Mouse (Mus musculus) midbrain, embryonic 14.5 days (tissue): ENCODE data around the gene Nrip3. TPM values are rescaled to one million over a fixed set of nuclear protein-coding genes. Genes with fewer than 3 reads are reported as not detected.

Source experiments
- ATAC-seq: fragments of 200-750 bp; cut with Nextera tagmentation; 2 replicates; pipeline ENCODE4 v1.8.0; 2017; ENCODE audit warnings: moderate number of reproducible peaks, moderate library complexity; ENCODE audit not compliant: low FRiP score, low TSS enrichment
- DNase-seq: peaks from one replicate; pipeline ENCODE4 v3.0.0-alpha.2; 2015
- H3K27ac ChIP-seq: fragments of 300-500 bp; sonication (generic); replicated peaks from 2 replicates; pipeline ENCODE4 v1.5.1; 2014; ENCODE audit warnings: mild to moderate bottlenecking, low read depth, low read length, moderate library complexity
- H3K27me3 ChIP-seq: fragments of 300-500 bp; sonication (generic); 2 replicates; pipeline ENCODE4 v1.6.1; 2014; ENCODE audit warnings: low read length, control low read depth, mixed read lengths; ENCODE audit not compliant: control insufficient read depth, insufficient read depth
- H3K36me3 ChIP-seq: fragments of 300-500 bp; sonication (generic); 2 replicates; pipeline ENCODE4 v1.6.1; 2014; ENCODE audit warnings: low read length, control low read depth; ENCODE audit not compliant: control insufficient read depth, insufficient read depth
- H3K4me1 ChIP-seq: fragments of 300-500 bp; sonication (generic); 2 replicates; pipeline ENCODE4 v1.6.1; 2014; ENCODE audit warnings: mild to moderate bottlenecking, antibody characterized with exemption, low read length, control low read depth; ENCODE audit not compliant: control insufficient read depth, insufficient read depth
- H3K4me2 ChIP-seq: fragments of 300-500 bp; sonication (generic); 2 replicates; pipeline ENCODE4 v1.6.1; 2014; ENCODE audit warnings: mild to moderate bottlenecking, low read length, moderate library complexity
- H3K4me3 ChIP-seq: fragments of 300-500 bp; sonication (generic); replicated peaks from 2 replicates; pipeline ENCODE4 v1.5.1; 2014; ENCODE audit warnings: low read depth, low read length
- H3K9ac ChIP-seq: fragments of 300-500 bp; sonication (generic); replicated peaks from 2 replicates; pipeline ENCODE4 v1.6.1; 2014; ENCODE audit warnings: mild to moderate bottlenecking, low read length, moderate library complexity
- H3K9me3 ChIP-seq: fragments of 300-500 bp; sonication (generic); 2 replicates; pipeline ENCODE4 v1.6.1; 2016; ENCODE audit warnings: low read length, control low read depth, mixed read lengths; ENCODE audit not compliant: control insufficient read depth
- WGBS: fragments of 180-500 bp; shearing (Covaris S2); extraction: QIAGEN DNeasy Blood & Tissue Kit; methylation state at CpG from one replicate; pipeline ENCODE4 v1.1.7; 2014; 5-methylcytosine and 5-hydroxymethylcytosine counted together
- polyA plus RNA-seq: library from polyadenylated mRNA; unstranded; fragments of >200 nt; fragmentation: Nextera tagmentation; extraction: Ambion mirVana; gene quantifications from 2 replicates; pipeline ENCODE4 v1.2.1, GENCODE M21; 2014

Nrip3 gene
- polyA plus RNA-seq, 1 experiment from 2014 or later = 5.3 TPM

DNA sequence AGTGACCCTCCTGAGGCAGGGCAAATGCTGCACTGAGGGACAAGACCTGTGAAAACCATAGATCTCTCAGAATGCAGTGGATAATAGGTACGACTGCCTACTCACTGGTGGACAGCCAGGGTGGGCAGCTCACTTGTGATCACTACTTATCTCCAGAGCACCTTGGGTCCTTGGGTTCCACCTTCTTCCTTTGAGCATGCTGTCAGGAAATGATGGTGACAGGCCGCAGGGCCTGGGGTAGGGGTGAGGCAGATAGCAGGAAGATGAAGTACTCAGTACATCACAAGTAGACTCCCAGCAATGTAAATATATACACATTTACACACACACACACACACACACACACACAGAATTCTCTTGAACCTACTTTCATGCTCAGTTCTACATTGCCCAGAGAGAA lies 6.0 kb upstream of the Nrip3 start:
- 89% methylated on average over 2 of the region's 2 CpGs for WGBS
- DNase-seq = no peak
- Histone ChIP-seq H3K4me2 (no peak overlapping the region), H3K27me3 (peaks cover 5% of the 10 kb centered on the region; the same call in 1 of the 2 replicates), H3K27ac (no peak overlapping the region), H3K9ac (no peak overlapping the region), H3K4me1 (no peaks in the 10 kb centered on the region), H3K36me3 (no peaks in the 10 kb centered on the region), H3K9me3 (no peaks in the 10 kb centered on the region), H3K4me3 (no peak overlapping the region)
- no peak for ATAC-seq

DNA sequence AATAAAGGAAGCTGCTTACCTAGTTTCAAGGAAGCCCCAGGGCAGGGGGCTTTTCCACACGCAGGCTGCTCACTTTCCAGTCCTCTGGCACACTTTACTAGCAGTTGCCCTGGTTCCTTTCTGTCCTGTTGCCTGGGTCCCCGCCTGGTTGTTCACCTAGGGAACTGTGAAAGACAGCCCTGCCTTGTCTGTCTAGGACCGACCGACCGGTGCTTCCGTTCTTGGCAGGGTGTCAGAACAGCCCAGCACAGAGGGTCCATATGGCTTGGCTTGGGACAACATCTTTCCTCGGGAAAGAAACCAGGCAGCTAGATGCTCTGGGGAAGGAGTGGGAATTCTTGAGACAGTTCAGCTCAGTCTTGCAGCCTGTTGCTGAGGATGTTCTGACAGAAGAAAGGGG lies 1.5 kb upstream of the Nrip3 start:
- WGBS = 66% methylated on average over 7 of the region's 7 CpGs
- peak; percentile 28 for DNase-seq
- Histone ChIP-seq H3K4me1 (0 out of 2 replicates have a peak, but pooled peaks cover 3% of the 10 kb centered on the region), H3K4me3 (no peak overlapping the region), H3K9me3 (no peaks in the 10 kb centered on the region), H3K4me2 (no peak overlapping the region), H3K9ac (no peak overlapping the region), H3K27ac (no peak overlapping the region), H3K27me3 (peaks cover 27% of the 10 kb centered on the region; the same call in 1 of the 2 replicates), H3K36me3 (no peaks in the 10 kb centered on the region)
- ATAC-seq = no peak

DNA sequence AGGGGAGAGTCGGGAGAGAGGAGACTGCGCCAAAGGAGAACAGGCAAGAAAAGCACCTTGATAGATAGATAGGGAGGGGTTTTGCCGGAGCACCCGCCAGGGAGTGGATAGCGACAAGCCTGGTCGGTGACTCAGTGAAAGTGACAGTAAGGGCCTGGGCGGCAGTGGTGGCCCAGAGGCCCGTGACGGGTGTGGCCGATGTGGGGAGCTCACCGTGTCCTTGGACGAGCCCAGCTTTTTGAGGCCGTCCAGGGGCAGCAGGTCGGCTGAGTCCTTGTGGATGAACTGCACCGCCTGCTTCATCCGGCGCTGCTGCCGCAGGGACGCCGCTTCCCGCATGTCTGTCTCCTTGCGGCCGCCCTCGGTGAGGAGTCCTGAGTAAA lies 747 bp downstream of the Nrip3 start:
- Histone ChIP-seq H3K36me3 (no peaks in the 10 kb centered on the region), H3K27me3 (peaks cover 27% of the 10 kb centered on the region; the same call in 1 of the 2 replicates), H3K9ac (peak overlapping the region; percentile 57), H3K4me2 (peak overlapping the region; percentile 94), H3K4me3 (peak overlapping the region; percentile 56), H3K9me3 (no peaks in the 10 kb centered on the region), H3K4me1 (0 out of 2 replicates have a peak, but pooled peaks cover 3% of the 10 kb centered on the region), H3K27ac (no peak overlapping the region)
- 2% methylated on average over 24 of the region's 24 CpGs for WGBS
- ATAC-seq (peak; percentile 51), DNase-seq (no peak)

DNA sequence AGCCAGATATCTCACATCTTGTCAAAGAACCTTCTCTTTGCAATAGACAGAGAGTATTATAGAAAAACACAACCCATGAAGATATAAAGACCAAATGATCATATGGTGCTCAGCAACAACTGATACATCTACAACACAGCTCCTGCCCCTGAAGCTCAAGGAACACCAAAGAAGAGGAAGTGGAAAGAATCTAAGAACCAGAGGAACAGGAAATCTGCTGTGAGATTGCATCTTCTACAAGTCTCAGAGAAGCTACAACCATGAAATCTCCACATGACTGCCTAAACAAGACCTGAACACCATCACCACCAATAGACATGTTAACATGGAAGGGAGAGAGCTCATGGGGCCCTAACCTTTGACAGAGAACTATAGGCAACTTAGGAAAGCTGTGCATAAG lies 9.6 kb downstream of the Nrip3 start:
- Histone ChIP-seq H3K36me3 (no peaks in the 10 kb centered on the region), H3K9me3 (no peaks in the 10 kb centered on the region), H3K27me3 (no peaks in the 10 kb centered on the region), H3K27ac (no peak overlapping the region), H3K4me2 (no peak overlapping the region), H3K9ac (no peak overlapping the region), H3K4me1 (no peaks in the 10 kb centered on the region), H3K4me3 (no peak overlapping the region)
- ATAC-seq = no peak
- DNase-seq = no peak

DNA sequence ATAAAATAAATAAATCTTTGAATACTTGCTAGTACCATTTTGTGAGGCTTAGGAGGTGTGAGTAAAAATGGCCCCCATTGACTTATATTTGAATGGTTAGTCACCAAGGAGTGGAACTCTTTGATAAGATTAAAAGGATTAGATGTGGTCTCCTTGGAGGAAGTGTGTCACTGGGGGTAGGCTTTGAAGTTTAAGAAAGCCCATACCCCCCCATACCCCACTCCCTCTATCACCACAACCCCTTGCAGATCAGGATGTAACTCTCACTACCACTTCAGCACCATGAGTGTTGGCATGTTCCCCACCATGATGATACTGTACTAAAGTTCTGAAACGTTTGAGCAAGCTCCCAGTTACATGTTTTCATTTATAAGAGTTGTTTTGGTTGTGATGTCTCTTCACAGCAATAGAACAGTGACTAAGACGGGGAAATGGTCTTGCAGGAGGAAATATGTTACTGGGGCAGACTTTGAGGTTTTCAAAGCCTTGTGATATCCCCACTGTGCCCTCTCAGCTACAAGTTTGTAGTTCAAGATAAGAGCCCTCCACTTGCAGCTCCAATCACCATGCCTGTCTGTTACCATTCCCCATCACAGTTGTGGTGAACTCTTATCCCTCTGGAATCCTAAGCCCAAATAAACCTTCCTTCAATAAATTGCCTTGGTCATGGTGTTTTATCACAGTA lies 13.0 kb downstream of the Nrip3 start:
- DNase-seq = no peak
- Histone ChIP-seq H3K9ac (no peak overlapping the region), H3K36me3 (no peaks in the 10 kb centered on the region), H3K27ac (no peak overlapping the region), H3K9me3 (no peaks in the 10 kb centered on the region), H3K4me1 (no peaks in the 10 kb centered on the region), H3K4me2 (no peak overlapping the region), H3K4me3 (no peak overlapping the region), H3K27me3 (no peaks in the 10 kb centered on the region)
- WGBS = 76% methylated on average over 2 of the region's 2 CpGs
- no peak for ATAC-seq

DNA sequence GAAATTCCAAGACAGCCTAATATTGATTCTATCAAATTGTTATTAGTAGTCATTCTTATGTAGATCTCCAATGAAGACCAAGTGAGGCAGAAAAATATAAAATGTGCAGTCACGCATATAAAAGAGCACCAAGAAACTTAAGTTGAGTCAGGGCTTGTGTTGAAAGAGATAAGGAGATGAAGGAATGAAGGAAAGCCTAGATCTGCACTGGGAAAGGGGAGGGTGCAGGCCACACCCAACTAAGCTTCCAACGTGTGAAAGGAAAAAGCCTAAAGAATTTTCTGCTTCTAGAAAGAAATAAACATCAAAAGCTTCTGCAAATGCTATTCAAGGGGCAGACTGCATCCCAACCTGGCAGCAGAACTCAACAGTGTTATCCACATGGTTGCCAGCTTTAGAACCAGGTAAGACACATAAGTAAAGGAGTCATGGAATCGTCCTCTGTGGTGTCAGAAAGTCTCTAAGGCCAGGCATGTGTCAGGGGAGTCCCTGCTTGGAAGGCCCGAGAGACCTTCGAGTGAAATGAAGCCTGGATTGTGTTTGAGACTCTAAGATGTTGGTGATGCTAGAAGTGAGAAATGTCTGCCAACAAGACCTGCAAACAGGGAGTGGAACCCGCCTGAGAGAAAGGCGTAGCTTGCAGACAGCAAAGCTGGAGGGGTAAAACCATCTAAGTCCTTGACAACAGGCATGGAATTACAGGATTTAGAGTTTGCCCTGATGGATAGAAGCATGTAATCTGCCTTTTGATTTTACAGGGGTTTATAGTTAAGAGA lies 14.1 kb downstream of the Nrip3 start:
- no peak for ATAC-seq
- 83% methylated on average over 7 of the region's 7 CpGs for WGBS
- H3K9ac ChIP-seq = no peak overlapping the region
- H3K27ac ChIP-seq = no peak overlapping the region
- no peaks in the 10 kb centered on the region for H3K27me3 ChIP-seq
- H3K9me3 ChIP-seq = no peaks in the 10 kb centered on the region
- no peaks in the 10 kb centered on the region for H3K4me1 ChIP-seq
- H3K36me3 ChIP-seq = no peaks in the 10 kb centered on the region
- DNase-seq = no peak
- H3K4me2 ChIP-seq = no peak overlapping the region
- H3K4me3 ChIP-seq = no peak overlapping the region

DNA sequence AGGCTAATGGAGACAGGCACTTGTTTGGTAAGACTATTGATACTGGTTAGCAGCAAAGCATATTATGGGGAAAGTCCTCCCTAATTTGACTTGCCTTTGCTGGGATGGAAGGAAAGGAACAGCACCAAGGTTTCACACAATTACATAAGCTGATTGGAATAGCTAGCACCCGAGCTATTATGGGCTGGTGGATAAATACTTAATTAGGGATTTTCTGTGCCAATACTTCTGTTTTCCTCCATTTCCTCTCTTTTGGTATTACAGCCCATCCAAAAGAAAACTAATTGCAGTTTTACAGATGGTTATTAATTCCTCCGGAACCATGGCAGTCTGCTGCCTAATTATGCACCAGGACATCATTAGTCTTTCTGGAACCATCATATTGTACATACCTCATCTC lies 17.8 kb downstream of the Nrip3 start:
- Histone ChIP-seq H3K4me3 (no peak overlapping the region), H3K4me1 (no peaks in the 10 kb centered on the region), H3K27ac (no peak overlapping the region), H3K27me3 (no peaks in the 10 kb centered on the region), H3K9ac (no peak overlapping the region), H3K4me2 (no peak overlapping the region), H3K9me3 (no peaks in the 10 kb centered on the region), H3K36me3 (no peaks in the 10 kb centered on the region)
- 78% methylated on average over 2 of the region's 2 CpGs for WGBS
- no peak for DNase-seq
- no peak for ATAC-seq

DNA sequence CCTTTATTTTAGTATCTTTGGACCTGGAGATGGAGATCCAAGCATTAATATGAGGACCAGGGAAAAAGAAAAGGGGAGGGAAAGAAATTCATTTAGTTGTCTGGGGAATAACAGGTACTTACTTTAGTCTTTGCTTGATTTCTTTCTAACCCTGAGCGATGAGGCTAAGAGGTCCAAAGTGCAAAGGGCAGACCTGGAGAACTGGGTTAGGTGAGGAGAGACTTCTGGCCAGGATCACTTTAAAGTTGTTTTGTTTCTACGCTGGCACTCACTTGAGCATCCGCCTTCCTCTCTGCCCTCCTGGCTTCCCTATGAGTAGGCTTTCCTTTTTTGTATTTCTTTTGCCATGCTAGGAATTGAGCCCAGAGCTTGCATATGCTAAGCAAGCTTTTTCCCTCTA lies 25.5 kb downstream of the Nrip3 start:
- DNase-seq = no peak
- Histone ChIP-seq H3K27me3 (no peaks in the 10 kb centered on the region), H3K9me3 (no peaks in the 10 kb centered on the region), H3K4me1 (peaks cover 16% of the 10 kb centered on the region; the same call in 1 of the 2 replicates), H3K4me2 (no peak overlapping the region), H3K27ac (no peak overlapping the region), H3K9ac (no peak overlapping the region), H3K36me3 (no peaks in the 10 kb centered on the region), H3K4me3 (no peak overlapping the region)
- no peak for ATAC-seq
- WGBS = 96% methylated on average over 3 of the region's 3 CpGs

DNA sequence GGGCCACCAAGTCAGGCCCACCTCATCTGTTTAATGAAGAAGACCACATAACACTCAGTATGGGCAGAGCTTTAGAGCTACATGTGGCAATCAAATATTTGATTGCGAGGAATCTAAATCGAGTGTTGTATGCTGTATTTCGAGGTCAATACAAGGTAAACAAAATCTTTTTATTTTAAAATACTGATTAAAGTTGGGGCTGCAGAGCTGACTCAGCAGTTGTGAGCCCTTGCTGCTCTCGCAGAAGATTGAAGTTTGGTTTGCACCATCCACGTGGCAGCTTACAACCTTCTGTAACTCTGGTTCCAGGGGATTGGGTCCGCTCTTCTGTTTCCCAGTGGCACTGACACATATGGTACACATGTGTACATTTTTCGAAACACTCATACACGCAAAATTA lies 27.8 kb downstream of the Nrip3 start:
- DNase-seq (no peak), ATAC-seq (no peak)
- Histone ChIP-seq H3K4me1 (peaks cover 18% of the 10 kb centered on the region; the same call in 1 of the 2 replicates), H3K4me3 (no peak overlapping the region), H3K27ac (no peak overlapping the region), H3K27me3 (no peaks in the 10 kb centered on the region), H3K9me3 (no peaks in the 10 kb centered on the region), H3K4me2 (no peak overlapping the region), H3K36me3 (peaks cover 6% of the 10 kb centered on the region; the same call in 1 of the 2 replicates), H3K9ac (no peak overlapping the region)
- WGBS = 94% methylated on average over 8 of the region's 8 CpGs
